Mouse (Mus musculus) liver, postnatal 0 days (tissue): ENCODE results near the gene Ensa.

ENCODE experiments used
- CTCF ChIP-seq: sonication (generic); IDR thresholded peaks from 2 replicates; pipeline ENCODE4 v1.5.1; 2016; ENCODE audit warnings: antibody characterized with exemption, low read depth
- EP300 ChIP-seq: IDR thresholded peaks from 2 replicates; pipeline ENCODE4 v1.6.1; 2016; ENCODE audit warnings: antibody characterized with exemption, low read depth, mild to moderate bottlenecking

DNA sequence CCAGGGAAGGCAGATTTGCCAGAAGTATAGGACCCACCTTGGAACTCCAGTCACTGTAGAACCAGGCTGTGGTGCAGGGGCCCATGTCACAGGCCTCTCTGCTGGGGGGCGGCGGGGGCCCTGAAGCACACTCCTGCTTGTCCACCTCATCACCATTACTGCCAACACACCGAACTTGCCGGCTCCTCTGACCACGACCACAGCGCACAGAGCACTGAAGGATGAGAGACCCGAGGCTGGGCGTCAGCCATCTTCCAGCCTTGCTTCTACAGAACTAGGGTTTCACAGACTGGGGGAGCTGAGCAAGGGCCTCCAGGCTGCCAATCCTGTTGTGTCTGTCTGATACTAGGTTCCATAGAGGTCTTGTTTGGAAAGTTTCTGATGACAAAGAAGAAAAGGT, 54.8 kb downstream of the Ensa start:
- TF ChIP-seq CTCF (no peak), EP300 (no peak)
